Mouse (Mus musculus) cerebellum, adult 18-20 months (tissue): ENCODE measurements around the gene Cer1.

Experiments used
- DNase-seq, 2 experiments: peaks; one replicate each; pipeline ENCODE4 v3.0.0; 2021

Cer1 gene

GRCm38 (mm10) chr4:82872548-82872947 lies 12.4 kb downstream of the Cer1 start:
- no peak for DNase-seq

DNA sequence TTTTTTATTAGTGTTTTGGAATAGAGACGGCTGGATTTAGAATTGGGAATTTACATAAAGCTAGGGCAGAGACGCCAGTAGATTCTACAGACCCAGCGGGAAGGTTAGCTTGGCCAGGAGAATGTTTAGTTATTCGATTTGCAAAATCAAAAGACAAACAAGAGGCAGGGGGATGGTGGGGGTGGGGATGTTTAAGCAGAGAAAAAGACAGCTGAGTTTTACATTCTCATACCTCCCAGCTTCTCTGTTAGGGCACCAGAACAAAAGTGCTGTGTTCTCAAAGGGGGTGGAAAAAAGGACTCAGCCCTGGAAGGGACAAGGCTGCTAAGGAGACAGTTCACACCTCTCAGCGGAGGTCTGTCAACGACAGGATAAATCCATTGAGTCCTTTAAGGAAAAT lies 12.8 kb downstream of the Cer1 start:
- DNase-seq, result no peak

DNA sequence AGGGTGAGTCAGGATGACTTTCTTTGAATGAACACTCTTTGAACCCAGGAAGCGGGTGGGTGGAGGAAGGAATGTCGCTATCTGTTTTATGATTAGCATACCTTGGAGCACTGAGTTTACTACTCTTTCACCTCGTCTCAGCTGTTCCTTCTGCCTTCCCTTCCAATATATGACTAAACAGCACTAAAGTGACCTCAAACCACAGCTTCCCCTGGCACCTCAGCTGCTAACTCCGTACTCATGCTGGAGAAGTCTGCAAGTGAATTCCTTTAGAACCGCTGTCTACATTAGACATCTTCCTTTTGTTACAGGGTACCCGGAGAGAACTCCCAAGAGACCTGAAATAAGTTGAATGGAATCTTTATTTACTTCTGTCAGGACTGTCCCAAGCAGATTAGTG lies 14.0 kb downstream of the Cer1 start:
- DNase-seq, result no peak

GRCm38 (mm10) chr4:82867731-82868445 lies 17.1 kb downstream of the Cer1 start:
- no peak for DNase-seq

DNA sequence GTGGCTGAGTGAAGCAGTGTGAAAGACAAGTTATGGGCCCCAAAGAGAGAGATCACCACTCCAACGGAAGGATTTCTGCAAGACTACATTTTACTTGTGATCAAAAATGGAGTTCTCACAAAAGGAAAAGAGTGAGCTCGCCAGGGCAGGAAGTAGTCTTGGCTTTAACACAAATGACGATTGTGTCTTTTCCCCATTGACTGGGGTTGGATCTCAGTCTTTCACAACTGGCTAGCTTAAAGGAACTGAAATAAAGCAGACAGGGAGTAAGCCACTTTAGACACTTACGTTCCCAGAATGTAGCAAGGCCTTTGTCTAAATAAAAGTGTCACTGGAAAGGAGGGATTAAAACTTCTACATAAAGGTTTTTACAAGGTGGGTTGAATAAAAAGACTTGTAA lies 17.8 kb downstream of the Cer1 start:
- DNase-seq, result no peak

- DNase-seq, result no peak
Observed at GRCm38 (mm10) chr4:82864974-82865699, 19.8 kb downstream of the Cer1 start.

DNA sequence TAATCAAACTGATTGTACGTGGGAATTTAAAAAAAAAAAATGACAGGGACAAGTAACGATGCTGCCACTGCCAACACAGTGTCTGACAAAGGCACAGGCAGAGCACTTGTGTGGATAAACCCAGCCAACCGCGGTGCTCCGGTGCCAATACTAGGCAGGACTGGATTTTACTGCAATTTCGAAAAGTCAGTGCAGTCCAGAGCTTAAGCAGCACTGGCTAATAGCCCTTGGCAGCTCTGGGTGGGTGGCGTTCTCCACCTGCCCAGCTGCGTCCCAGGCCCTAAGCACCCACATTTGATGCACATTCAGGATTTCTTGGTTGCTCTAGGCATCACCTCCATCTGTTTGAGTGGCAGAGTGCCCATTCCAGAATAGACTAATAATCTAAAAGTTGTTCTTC lies 21.6 kb downstream of the Cer1 start:
- DNase-seq, result peak in 1 of 2 experiments; percentile 11

- no peak for DNase-seq
Observed at GRCm38 (mm10) chr4:82861451-82861850, 23.5 kb downstream of the Cer1 start.

GRCm38 (mm10) chr4:82860566-82860965 lies 24.4 kb downstream of the Cer1 start:
- DNase-seq, result no peak

GRCm38 (mm10) chr4:82859131-82860125 lies 25.5 kb downstream of the Cer1 start, which contains the start of gene Zdhhc21:
TSS of gene Zdhhc21 (minus strand) at chr4:82859958.
- DNase-seq, result peak; percentile 86 to 94

GRCm38 (mm10) chr4:82858431-82859010 lies 26.4 kb downstream of the Cer1 start:
- no peak for DNase-seq

- DNase-seq, result no peak
Observed at GRCm38 (mm10) chr4:82856986-82857385, 28.0 kb downstream of the Cer1 start.

GRCm38 (mm10) chr4:82853809-82854208 lies 31.1 kb downstream of the Cer1 start:
- DNase-seq, result no peak

DNA sequence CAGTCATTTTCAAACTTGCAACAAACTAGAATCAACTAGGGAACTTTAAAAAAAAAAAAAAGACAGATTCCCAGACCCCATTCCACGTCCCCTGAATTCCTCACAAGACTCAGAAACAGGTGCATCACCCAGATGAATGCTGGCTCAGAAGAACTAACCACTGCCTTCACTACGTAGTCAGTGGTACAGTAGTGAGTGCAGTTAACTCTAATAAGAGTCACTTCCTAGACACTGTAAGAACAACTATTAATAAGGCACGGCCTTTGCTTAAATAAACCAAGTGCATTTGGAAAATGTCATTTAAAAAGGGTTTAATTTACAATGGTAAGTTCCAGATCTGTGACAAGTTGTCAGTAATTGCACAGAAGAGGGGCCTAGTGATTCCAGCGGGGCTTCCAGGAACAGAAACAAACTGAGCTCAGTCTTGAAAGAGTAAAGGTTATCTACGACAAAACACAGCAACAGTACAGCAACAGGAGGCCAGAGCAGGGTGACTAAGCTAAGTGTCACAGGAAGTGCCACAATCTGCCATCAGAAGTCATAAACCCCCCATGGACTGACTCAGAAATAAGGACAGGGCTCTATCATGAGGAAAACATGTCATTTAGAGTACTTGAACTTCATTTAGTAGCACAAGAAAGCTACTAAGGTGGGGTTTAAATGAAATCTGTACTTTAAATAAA lies 36.3 kb downstream of the Cer1 start:
- DNase-seq, result no peak

DNA sequence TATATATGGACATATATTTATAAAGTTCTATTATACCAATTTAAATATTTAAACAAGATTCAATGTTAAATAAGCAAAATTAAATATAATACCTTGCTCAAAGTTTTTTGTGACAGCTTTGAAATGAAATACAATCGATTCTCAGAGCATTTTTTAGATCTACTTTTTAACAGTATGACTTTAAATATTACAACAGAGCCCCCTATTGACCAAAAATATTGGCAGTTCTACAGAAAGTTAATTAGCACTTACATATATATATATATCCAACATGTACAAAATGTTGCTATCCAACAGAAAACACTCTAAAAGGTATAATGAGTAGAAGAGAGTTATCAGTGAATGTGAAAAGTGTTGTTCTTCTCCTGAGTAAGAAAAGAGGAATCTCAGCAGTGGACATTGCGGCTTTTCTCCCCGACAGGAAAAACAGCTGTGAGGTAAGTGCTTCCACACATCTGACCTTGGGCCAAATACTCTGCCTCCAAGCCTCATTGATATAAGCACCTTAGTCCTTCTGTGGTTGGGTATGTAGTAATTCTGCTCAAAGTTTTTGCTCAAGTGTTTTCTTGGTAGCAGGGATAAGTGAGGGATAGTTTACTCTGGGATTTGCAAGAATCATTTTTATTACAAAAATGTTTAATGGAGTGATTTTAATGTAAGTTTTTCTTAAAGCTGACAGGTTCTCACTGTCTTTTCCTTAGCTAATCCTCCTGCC lies 47.3 kb downstream of the Cer1 start:
- no peak for DNase-seq
